Mouse (Mus musculus): ENCODE results near the gene Tmcc2. TPM values are rescaled to one million over a fixed set of nuclear protein-coding genes. Genes with fewer than 3 reads are reported as not detected.
"Not testable (repeated sequence)": the region's sequence is repeated elsewhere in the genome, so short reads cannot be mapped to it uniquely, and the experiment has no call there.

The Tmcc2 gene
- total RNA-seq, 2 experiments from 2014 or later = 14.7 to 16.4 TPM

DNA sequence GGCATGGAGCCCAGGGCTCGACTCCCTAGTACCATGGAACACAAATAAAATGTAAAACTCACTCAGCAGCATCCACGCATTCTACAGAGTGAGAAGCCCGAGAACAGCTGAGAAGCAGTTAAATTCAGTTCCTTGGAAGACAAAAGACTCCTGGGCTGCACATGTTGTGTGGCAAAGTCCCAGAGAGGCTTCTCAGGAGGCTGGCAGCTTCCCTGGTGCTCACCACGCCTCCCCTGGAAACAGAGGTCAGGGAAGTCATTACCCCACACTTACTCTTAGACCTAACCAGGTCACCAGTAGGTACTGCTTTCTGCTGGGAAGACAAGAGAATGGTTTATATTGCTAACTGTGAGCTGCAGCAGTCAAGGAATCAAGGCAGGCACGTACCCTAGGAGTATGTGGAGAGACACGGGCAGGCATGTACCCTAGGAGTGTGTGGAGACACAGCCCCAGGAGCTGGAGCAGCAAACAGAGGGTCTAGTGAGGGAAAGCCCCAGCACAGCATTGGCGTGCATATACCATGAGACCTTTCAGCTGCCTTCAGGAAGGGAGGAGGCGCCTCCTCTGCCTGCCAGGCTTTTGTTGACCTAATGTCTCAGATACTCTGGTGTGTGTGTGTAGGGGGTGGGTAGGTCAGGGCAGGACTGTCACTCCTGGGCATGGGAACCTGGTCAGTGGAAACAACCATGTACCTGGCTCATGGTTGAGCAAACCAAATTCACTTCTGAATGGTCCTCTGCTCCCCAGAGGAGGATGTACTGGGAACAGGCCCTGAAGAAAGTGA lies 19.6 kb downstream of the Tmcc2 start:
- intact Hi-C loops (cut with DNase I) = no loop called here
- DNase-seq = no peak

DNA sequence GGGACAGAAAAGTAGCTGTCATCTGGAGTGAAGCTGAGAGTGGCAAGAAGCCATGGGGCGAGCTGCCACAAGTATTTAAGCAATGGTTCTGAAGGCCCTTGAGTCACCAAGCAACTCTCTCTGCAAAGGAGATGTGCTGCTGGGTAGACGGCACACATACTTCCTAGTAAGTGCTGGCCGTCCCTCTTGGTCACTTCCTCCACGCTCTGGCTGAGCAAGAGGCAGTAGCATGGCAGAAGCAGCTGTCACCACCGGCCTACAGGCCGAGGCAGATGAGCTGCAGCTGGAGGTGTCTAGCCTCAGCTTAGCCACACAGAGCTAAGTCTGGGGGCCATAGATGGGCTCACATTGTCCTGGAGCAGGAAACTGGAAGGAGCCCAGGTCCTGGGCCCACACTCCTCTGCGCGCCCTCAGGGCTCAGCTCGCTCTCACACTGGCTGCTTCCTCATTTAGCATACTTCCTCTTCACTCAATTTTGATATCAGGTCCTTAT lies 20.4 kb downstream of the Tmcc2 start:
- DNase-seq = peak; percentile 65
- intact Hi-C loops (cut with DNase I) = no loop called here

DNA sequence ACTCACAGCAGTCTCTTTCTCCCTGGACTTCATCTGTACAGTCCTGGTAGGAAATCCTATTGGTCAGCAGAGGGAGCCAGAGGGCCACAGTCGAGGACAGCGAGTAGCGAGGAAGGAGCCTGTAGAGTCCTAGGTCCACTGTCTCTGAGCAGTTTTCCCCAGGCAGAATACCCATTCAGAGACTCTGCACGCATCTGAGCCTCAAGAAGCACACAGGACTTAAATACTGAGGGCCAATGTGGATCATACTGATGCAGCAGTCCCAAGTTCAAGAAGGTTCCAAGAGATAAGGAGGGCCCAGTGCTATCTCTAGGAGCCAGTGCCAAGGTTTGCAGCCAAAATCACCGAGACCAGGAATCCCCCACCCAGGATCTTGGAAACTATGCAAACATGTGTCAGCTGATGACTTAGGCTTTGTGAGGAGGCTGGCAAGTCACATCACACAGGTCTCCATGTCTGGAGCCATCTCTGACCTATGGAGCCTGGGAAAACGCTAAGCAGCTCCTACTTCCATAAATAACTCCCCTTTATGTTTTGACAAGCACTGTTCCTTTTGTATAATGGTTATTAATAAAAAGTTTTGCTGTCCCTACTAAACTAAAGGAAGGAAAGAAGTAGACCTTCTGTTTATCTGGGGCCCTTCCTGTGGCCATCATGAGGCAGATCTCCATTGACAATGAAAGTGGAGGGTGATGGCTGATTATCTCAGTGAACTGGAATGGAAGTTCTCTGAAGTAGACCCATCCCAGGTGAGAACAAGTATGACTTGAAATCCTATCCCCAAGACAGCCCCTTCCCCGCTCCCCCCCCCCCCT lies 23.2 kb downstream of the Tmcc2 start:
- peak; percentile 91 to 94 for DNase-seq
- intact Hi-C loops (cut with DNase I) = loop anchor here (1.0 to 5.0 kb wide), 4 partner anchors 22 to 224 kb away; no protein-coding TSS in a partner anchor

DNA sequence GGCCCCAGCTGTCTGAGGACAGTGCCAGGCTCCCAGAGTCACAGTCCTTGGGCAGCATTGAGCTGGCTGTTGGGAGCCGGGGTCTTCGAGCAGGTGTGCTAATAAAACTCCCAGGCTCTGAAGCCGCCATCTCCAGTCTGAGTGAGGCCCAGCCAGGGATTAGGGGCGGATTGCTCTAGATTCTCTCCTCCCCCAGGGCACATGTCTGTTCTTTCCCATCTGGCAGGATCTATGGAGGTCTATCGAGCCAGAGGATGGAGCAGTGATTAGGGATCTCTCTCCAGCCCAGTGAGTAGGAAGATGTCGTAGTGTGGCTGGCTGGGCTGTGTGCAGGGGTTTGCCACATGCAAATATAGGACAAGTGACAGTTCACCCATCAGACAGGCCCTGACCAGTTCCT lies 24.1 kb downstream of the Tmcc2 start:
- intact Hi-C loops (cut with DNase I) = loop anchor here (1.0 to 5.0 kb wide), 4 partner anchors 23 to 225 kb away; no protein-coding TSS in a partner anchor

DNA sequence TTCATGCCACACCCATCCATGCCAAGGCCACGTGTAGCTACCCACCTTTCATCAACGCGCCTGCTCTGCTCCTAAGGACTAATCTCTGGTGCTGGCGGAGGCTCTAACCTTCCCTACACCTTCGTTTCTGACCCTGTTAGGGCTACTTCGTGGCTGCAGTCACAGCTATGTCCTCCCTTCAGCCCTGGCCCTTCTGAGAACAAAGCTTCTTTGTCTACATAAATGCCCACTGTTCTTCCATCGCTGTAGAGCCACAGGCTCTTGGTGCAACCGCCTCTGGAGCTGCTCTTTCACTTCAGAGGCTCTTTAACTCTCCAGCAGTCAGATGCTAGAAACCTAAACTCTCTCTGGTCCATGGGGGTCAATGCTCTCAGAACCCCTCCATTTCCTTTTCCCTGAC lies 24.8 kb downstream of the Tmcc2 start:
- DNase-seq = no peak
- intact Hi-C loops (cut with DNase I) = loop anchor here (2.0 to 5.0 kb wide), 3 partner anchors 107 to 226 kb away; no protein-coding TSS in a partner anchor

More for the DNA sequence above, 24.1 kb downstream of the Tmcc2 start:
- DNase-seq = no peak

DNA sequence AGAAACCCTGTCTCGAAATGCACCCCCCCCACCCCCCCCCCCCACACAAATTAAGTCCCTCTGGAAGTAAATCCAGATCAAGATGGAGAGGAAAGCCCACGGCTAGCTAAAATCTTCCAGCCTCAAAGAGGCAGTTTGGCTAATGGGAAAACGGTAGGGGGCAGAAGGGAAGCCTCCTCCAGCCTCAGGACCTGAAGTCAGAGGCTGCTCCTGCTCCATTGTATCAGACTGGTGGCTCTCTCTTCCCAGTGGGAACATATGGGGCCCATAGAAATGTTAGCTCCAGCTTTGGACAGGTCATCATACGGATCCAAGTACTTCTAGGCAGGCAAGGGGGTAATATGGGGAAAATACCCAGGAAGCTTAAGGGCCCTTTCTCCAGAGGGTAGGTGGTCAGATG lies 25.4 kb downstream of the Tmcc2 start:
- intact Hi-C loops (cut with DNase I) = loop anchor here (2.0 to 5.0 kb wide), 3 partner anchors 107 to 227 kb away; no protein-coding TSS in a partner anchor
- no peak for DNase-seq

DNA sequence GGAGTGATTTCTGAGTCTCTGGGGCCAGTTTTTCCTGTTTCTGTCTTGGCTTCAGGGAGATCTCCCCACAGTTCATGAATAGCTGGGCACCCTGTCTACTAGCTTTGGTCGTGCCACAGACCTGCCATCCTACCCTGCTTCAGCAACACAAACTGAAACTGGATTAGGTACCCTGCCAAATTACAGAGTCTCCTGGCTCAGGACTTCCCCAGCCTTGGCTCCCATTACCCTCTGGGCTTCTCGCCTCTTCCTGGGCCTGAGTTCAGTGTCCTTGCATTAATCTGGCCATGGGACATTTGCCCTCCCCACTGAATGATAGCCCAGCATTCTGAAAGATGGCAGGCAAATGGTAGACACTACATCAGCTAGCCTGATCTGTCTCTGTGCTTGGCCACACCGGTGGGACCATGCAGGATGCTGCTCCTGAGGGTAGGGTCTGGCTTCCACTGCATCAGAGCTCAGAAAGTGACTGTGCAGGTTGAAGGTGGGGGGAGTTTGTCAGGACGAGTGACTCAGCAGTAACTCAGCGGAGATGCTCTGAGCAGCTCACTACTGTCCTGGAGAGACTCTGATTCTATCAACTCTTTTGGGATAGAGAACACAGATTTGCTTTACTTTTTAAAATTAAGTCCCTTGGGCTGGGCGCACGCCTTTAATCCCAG lies 26.1 kb downstream of the Tmcc2 start:
- peak in 1 of 2 experiments; percentile 51 for DNase-seq
- intact Hi-C loops (cut with DNase I) = loop anchor here (5.0 kb wide), 2 partner anchors 157 to 227 kb away; no protein-coding TSS in a partner anchor

DNA sequence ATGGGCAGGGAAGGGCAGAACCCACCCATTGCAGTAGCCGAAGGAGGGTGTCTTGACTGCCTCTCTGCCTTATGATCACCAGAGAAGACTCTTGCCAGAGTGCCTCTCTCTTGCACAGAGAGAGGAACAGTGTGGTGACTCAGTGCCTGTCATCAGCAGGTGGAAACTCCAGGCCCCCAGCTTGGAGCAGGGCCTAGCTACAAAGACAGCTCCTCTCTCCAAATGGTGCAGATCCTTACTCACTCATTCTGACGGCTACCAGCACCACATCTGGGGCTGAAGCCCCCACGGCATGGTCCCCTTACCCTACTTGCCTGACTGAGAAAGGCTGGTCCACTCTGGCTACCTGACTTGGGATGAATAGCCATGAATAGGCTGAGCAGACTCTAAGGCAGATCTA lies 26.7 kb downstream of the Tmcc2 start:
- no peak for DNase-seq
- intact Hi-C loops (cut with DNase I) = no loop called here

DNA sequence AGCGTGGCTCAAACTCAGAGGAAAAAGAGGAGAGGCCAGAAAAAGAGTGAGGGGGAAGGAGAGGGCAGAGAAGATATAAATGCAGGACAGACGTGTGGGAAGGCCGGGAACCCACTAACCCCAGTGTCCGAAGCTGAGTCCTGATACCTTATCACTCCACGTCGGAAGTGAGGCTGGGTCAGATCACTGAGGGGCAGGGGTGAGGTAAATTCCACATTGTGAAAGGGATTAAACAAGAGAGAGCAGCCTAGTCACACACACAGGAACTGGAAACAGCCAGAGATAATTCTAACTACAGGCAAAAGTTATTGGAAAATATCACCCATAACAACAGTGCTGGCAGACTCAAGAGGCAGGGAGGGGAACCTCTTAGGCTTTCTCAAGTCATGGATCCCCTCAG lies 29.1 kb downstream of the Tmcc2 start:
- no peak for DNase-seq
- intact Hi-C loops (cut with DNase I) = no loop called here

DNA sequence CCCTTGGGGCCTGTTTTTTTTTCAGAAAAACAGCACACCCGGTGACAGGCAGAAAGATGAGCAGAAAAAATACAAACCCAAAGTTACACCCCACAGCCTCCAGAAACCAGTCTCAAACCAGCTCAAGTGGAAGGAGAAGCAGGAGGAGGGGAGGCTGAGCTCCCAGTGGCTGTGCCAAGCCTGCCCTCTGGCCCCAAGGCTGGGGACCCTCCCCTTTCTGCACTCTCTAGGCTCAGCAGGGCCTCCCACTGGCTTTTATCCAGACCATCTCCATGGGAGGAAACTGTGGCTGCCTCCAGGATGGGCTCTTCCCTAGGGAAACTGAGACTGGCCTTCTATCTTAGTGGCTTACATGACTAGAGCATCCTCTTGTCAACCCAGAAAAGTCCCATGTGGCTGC lies 34.2 kb downstream of the Tmcc2 start:
- intact Hi-C loops (cut with DNase I) = loop anchor here (2.0 to 5.0 kb wide), 2 partner anchors 120 to 196 kb away; no protein-coding TSS in a partner anchor
- DNase-seq = no peak

DNA sequence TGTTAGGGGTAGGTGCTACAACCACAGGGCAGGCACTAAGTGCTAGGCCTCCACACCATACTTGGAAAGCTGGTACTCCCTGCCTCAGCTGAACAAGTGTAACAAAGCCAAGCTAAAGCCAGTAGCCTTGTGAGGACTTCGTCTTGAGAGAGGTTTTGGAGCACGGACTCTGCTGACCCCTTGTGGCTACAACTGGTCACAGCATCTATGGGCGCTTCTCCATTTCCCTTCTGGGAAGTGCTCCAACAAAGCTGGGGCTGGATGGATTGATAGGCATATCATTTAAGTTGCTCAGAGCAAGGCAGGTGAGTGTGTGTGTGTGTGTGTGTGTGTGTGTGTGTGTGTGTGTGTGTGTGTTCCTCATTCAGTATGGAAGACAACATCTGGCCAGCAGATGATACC lies 35.2 kb downstream of the Tmcc2 start:
- DNase-seq = peak; percentile 94 to 95
- intact Hi-C loops (cut with DNase I) = loop anchor here (1.0 to 5.0 kb wide), 3 partner anchors 44 to 195 kb away; no protein-coding TSS in a partner anchor

DNA sequence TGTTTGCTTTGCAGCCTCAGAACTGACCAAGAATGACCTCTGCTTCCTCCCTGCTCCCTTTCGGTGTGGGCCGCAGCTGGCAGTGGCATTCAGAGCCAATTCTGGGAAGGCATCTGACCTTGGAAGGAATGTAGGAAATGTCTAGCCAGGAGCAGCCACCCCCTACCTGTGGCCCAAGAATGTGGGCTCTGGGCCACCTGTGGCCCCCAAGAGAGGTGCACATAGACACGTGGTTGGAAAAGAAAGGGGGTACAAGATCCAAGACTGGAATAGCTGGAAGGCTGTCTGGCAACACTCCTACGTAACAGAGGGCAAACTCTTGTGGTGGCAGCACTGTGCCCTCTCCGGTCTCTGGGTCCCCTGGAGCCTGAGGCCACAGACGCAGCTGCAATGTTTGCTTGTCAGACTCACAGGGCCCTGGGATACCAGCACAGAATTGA lies 35.9 kb downstream of the Tmcc2 start:
- DNase-seq = peak; percentile 63 to 70
- intact Hi-C loops (cut with DNase I) = loop anchor here (1.0 to 5.0 kb wide), 2 partner anchors 43 to 118 kb away; no protein-coding TSS in a partner anchor

DNA sequence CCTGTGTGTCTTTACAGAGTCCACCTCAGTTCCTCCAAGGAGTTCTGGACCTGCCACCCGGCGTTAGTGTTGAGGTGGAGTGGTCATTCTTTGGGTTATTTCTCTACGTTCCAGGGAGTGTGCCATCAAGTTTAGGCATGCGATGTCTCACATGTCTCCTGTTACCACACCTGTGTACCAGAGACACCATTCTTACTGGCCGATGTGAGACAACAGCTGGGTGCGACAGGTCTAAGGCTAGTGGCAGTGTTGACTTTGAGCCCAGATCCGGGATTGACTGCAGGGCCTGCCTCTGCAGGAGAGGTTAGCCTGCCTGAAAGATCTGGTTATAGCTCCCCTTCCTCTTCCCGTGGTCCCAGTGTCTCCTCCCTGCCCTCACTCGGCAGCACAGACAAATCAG lies 36.8 kb downstream of the Tmcc2 start:
- no peak for DNase-seq
- intact Hi-C loops (cut with DNase I) = no loop called here

DNA sequence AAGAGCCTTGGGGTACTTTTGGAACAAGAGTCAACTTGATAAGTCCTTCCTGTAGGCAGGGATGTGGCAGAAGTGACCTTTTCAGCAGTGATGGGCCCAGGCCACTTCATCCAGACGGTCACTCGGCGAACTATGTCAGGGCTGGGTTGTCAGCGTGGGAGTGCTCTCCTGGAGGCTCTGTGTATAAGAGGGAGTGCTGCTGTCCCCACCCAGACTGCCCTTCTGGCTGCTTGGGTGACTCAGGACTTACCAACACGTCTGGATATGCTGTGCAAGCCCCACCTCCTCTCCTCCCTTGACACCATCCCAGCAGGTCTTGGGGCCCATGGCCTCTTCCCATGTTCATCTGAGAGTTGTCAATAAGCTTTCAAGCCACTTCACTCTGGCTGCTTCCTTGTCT lies 37.7 kb downstream of the Tmcc2 start:
- DNase-seq = peak; percentile 32 to 43
- intact Hi-C loops (cut with DNase I) = loop anchor here (2.0 kb wide), 1 partner anchor 19 kb away; no protein-coding TSS in a partner anchor

DNA sequence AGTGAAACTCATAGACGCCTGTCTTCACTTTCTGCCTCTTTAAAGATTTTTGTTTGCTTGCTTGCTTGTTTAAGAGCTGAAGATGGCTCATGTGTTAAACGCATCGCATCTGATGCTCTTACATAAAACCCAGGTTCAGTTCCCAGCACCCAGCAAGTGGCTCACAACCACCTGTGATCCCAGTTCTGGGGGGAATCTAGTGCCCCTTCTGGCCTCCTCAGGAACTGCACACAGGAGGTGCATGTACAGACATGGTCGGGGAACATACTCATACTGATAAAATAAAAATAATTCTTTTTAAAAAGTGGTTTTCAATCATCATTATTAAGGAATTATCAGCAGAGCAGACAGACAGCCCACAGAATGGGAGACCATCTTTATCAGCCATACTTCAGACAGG lies 40.0 kb downstream of the Tmcc2 start:
- intact Hi-C loops (cut with DNase I) = no loop called here
- DNase-seq = no peak

DNA sequence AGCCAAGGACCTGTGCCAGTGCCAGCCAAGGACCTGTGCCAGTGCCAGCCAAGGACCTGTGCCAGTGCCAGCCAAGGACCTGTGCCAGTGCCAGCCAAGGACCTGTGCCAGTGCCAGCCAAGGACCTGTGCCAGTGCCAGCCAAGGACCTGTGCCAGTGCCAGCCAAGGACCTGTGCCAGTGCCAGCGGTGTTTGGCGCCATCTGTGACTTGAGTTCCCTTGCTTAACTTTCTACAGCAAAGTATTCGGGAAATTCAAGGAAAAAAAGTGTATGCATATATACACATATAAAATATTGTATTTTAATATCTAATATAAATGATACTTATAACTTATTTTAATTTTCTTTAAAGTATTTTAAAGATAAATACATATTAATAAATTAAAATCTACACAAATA lies 41.5 kb downstream of the Tmcc2 start:
- intact Hi-C loops (cut with DNase I); DNase-seq: not testable (repeated sequence)

DNA sequence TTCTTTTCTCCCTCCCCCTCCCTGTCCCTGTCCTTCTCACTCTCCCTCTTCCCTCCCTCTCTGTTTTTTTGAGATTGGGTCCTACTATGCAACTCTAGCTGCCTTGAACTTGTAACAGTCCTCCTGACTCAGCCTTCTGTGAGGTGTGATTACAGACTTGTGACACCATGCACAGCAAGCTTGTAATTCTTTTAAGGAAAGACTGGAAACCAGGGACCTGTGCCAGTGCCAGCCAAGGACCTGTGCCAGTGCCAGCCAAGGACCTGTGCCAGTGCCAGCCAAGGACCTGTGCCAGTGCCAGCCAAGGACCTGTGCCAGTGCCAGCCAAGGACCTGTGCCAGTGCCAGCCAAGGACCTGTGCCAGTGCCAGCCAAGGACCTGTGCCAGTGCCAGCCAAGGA lies 42.0 kb downstream of the Tmcc2 start:
- DNase-seq = not testable (repeated sequence)

DNA sequence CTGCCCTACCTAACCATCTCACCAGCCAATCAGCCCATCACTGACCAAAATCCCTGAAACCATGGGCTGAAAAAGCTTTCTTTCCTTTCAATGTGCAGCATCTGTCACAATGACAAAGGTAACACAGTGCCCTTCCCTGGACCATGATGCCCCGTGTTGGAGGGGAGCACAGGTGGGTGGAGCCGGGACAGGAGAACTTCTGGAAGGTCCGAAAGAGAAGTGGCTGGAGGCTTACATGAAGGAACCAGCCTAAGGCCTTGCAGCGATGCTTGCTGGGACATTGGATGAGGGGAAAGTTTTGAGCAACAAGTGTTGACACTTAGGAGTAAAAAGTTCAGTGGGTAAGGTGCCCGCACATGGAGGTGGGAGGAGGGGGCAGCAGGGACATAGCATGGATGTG lies 42.7 kb downstream of the Tmcc2 start:
- intact Hi-C loops (cut with DNase I) = no loop called here
- no peak for DNase-seq

More for the DNA sequence above, 42.0 kb downstream of the Tmcc2 start:
- intact Hi-C loops (cut with DNase I) = not testable (repeated sequence)

DNA sequence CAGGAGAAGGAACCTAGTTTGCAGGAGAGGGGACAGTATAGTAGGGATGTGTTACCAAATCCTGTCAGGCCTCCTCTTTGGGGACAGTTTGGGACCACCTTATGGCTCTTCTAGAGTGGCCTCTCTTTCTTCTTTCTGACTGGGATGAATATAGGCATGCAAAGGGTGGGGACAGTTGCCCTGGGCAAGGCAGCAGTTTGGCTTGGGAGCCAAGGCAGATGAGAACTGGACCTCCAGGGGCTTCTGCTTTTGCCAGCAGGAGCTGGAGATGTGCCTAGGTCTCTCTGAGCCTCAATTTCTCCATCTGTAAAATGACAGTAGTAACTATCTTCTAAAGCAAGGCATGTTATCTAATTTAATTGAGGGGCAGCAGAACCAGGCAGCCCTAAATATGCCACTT lies 44.1 kb downstream of the Tmcc2 start:
- intact Hi-C loops (cut with DNase I) = no loop called here
- DNase-seq = no peak

DNA sequence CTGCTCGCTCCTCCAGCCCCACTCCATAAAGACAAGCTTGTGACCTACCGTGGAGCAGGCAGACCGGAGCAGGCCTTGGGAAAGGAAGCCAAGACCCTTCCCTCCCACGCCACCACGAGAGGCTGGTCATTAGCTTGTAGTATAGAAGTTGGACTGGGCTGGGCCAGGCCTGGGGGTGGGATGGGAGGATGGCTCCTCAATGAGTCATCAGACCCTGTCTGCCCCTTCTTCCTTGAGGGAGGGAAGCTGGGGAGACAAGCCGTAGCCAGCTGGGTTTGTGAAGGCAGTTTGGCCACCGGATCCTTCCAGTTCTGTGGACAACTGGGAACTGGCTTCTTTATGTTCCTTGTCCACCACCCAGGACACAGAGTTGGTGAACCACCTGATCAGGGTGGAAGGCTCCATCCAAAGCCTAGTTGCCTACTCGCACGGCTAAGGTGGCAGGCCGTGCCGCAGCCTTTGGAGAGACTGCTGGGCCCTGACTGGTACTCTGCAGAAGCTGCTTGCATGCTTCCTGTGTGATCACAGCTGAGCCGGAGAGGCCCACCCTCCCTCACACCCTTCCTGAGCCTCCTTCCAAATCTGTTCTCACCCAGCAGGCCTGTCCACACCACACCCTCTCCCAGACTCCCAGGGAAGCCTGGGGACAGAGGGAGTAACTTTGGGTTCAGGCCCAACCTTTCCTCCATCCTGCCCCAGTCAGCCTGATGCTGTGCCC lies 44.8 kb downstream of the Tmcc2 start:
- peak; percentile 79 for DNase-seq
- intact Hi-C loops (cut with DNase I) = no loop called here

Data from heart, postnatal 10 days (tissue).